Mouse (Mus musculus) myocyte (in vitro differentiated cells): Measurements from ENCODE around the gene Ackr1. TPM values are rescaled to one million over a fixed set of nuclear protein-coding genes. Genes with fewer than 3 reads are reported as not detected.
"Not testable (repeated sequence)": the region's sequence is repeated elsewhere in the genome, so short reads cannot be mapped to it uniquely, and the experiment has no call there.

Source experiments
- H3K27me3 ChIP-seq: one replicate; pipeline ENCODE4 v1.6.1; 2011; ENCODE audit not compliant: control insufficient read depth, insufficient read depth, insufficient read length
- H3K36me3 ChIP-seq: one replicate; pipeline ENCODE4 v1.6.1; 2011; ENCODE audit not compliant: control insufficient read depth, insufficient read depth
- H3K4me2 ChIP-seq: one replicate; pipeline ENCODE4 v1.6.1; 2011; ENCODE audit warnings: low read depth, control low read depth
- H3K4me3 ChIP-seq: one replicate; pipeline ENCODE4 v1.5.1; 2011; ENCODE audit warnings: mild to moderate bottlenecking, control low read depth, moderate library complexity
- H3K79me2 ChIP-seq: one replicate; pipeline ENCODE4 v1.6.1; 2011; ENCODE audit not compliant: control insufficient read depth, insufficient read depth
- H3ac ChIP-seq: one replicate; pipeline ENCODE4 v1.6.1; 2011; ENCODE audit not compliant: control insufficient read depth, insufficient read length
- CEBPB ChIP-seq: IDR thresholded peaks from 2 replicates; pipeline ENCODE4 v1.6.1; 2011; ENCODE audit warnings: mild to moderate bottlenecking, moderate library complexity; ENCODE audit not compliant: poor library complexity, insufficient read depth, severe bottlenecking
- E2F4 ChIP-seq: IDR thresholded peaks from one replicate; pipeline ENCODE4 v1.6.1; 2011; ENCODE audit warnings: mild to moderate bottlenecking, control low read depth, moderate library complexity; ENCODE audit not compliant: insufficient read depth
- MAX ChIP-seq: IDR thresholded peaks from one replicate; pipeline ENCODE4 v1.6.1; 2011; ENCODE audit warnings: low read depth, mild to moderate bottlenecking, control low read depth
- MYOD1 ChIP-seq, 3 experiments: IDR thresholded peaks; one replicate each; pipeline ENCODE4 v1.6.1; 2011; ENCODE audit warnings: control low read depth in 2 of 3, low read depth in 2 of 3, mild to moderate bottlenecking in 2 of 3, moderate library complexity in 1 of 3; ENCODE audit not compliant: insufficient read length in 2 of 3, control insufficient read depth in 1 of 3
- MYOG ChIP-seq, 3 experiments: IDR thresholded peaks; one replicate each; pipeline ENCODE4 v1.6.1; 2011; ENCODE audit warnings: control low read depth in 2 of 3, low read depth in 2 of 3, mild to moderate bottlenecking in 2 of 3; ENCODE audit not compliant: insufficient read length in 2 of 3, control insufficient read depth in 1 of 3, insufficient read depth in 1 of 3
- POLR2A ChIP-seq: IDR thresholded peaks from one replicate; pipeline ENCODE4 v1.6.1; 2011; ENCODE audit warnings: low read depth, mild to moderate bottlenecking, control low read depth, moderate library complexity; ENCODE audit not compliant: insufficient read length
- POLR2AphosphoS2 ChIP-seq: IDR thresholded peaks from one replicate; pipeline ENCODE4 v1.6.1; 2011; ENCODE audit warnings: low read depth, control low read depth; ENCODE audit not compliant: insufficient read length
- REST ChIP-seq: IDR thresholded peaks from one replicate; pipeline ENCODE4 v1.6.1; 2011; ENCODE audit warnings: mild to moderate bottlenecking, control low read depth, moderate library complexity; ENCODE audit not compliant: insufficient read depth, insufficient read length
- SRF ChIP-seq: IDR thresholded peaks from one replicate; pipeline ENCODE4 v1.6.1; 2011; ENCODE audit warnings: low read depth; ENCODE audit not compliant: control insufficient read depth, insufficient read length
- TCF12 ChIP-seq: IDR thresholded peaks from one replicate; pipeline ENCODE4 v1.6.1; 2011; ENCODE audit warnings: mild to moderate bottlenecking, control low read depth; ENCODE audit not compliant: poor library complexity, insufficient read depth, severe bottlenecking
- TCF3 ChIP-seq: IDR thresholded peaks from one replicate; pipeline ENCODE4 v1.6.1; 2011; ENCODE audit warnings: low read depth, control low read depth; ENCODE audit not compliant: insufficient read length
- USF1 ChIP-seq: IDR thresholded peaks from one replicate; pipeline ENCODE4 v1.6.1; 2011; ENCODE audit warnings: low read depth, mild to moderate bottlenecking, control low read depth, moderate library complexity
- polyA plus RNA-seq: library from polyadenylated mRNA; unstranded; fragments of >200 nt; fragmentation: generic; extraction: Trizol; gene quantifications from one replicate; pipeline ENCODE4 v1.2.1, GENCODE M21; 2012; ENCODE audit warnings: missing spikeins

The Ackr1 gene
- polyA plus RNA-seq, 1 experiment: not detected

DNA sequence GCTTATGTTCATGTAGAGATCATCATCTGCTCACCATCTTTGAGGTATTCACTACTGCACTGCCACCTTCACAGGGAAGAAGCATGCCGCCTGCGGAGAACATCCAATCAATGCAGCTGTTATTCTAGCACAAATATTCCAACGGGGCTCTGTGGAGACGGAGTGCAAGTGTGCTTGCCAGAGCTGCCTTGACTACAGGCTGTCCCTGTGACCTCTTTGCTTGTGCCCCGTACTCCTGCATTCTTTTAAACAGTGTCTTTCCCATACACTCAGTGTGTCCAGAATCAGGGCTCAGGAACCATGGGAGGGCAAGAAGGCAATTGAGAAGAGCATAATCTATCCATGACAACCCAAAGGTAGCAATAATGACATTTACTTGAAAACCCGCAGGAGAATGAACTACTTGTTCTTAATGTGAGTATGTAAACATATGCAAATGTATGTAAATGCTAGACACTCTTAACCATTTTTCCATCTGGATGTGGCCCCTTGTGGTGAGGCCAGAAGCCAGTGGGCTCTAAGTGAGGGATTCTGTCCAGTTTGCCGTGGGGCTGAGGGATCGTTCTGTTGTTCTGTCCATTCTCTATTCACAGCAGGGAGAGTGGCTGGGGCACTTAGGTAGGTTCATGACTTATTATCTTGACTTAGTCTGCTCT is 11.8 kb downstream of the Ackr1 start:
- Histone ChIP-seq H3K4me2 (no peak overlapping the region), H3K36me3 (no peaks in the 10 kb centered on the region), H3ac (no peak overlapping the region), H3K4me3 (no peak overlapping the region), H3K27me3 (no peaks in the 10 kb centered on the region), H3K79me2 (no peaks in the 10 kb centered on the region)
- TF ChIP-seq TCF3 (no peak), POLR2AphosphoS2 (no peak), MYOD1 (IDR thresholded peaks at IDR 0.05; ENCODE audit: control insufficient read depth in 1 of 3, insufficient read length in 2 of 3, low read depth in 2 of 3) (no peak), CEBPB (no peak), SRF (no peak), E2F4 (no peak), MYOG (IDR thresholded peaks at IDR 0.05; ENCODE audit: control insufficient read depth in 1 of 3, insufficient read depth in 1 of 3, insufficient read length in 2 of 3, low read depth in 2 of 3) (no peak), TCF12 (no peak), MAX (no peak), REST (no peak), POLR2A (no peak), USF1 (no peak)

- Histone ChIP-seq H3K36me3 (no peaks in the 10 kb centered on the region), H3K4me2 (no peak overlapping the region), H3K27me3 (no peaks in the 10 kb centered on the region), H3K79me2 (no peaks in the 10 kb centered on the region), H3ac (no peak overlapping the region), H3K4me3 (no peak overlapping the region)
- TF ChIP-seq MYOD1 (IDR thresholded peaks at IDR 0.05; ENCODE audit: control insufficient read depth in 1 of 3, insufficient read length in 2 of 3, low read depth in 2 of 3): no peak
- no peak for TF ChIP-seq E2F4
- TF ChIP-seq POLR2A: no peak
- TF ChIP-seq MYOG (IDR thresholded peaks at IDR 0.05; ENCODE audit: control insufficient read depth in 1 of 3, insufficient read depth in 1 of 3, insufficient read length in 2 of 3, low read depth in 2 of 3): no peak
- no peak for TF ChIP-seq CEBPB
Measured at GRCm38 (mm10) chr1:173317925-173318477, 15.5 kb downstream of the Ackr1 start.

DNA sequence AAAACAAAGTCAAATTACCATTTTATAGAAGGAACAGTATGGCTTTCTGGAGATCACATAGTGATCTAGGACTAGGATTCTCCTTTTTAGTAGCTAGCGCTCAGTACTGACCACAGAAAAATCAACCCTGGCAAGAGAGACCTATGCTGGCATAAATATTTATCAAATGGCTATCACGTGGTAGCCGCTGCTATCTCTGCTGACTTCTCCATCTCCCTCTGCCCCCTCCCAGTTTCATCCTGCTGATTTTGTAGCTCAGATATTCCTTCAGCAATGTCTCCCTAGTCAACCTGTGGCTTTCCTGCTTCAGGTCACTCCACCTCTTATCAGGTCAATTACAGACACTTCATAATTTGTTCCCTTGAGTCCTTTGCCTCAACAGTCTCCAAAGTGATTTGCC is 17.8 kb downstream of the Ackr1 start:
- H3K4me3 ChIP-seq: no peak overlapping the region
- H3K79me2 ChIP-seq: no peaks in the 10 kb centered on the region
- TF ChIP-seq CEBPB (no peak), POLR2AphosphoS2 (no peak), TCF3 (no peak), MAX (no peak), MYOD1 (IDR thresholded peaks at IDR 0.05; ENCODE audit: control insufficient read depth in 1 of 3, insufficient read length in 2 of 3, low read depth in 2 of 3) (no peak), TCF12 (no peak), SRF (no peak), USF1 (no peak)
- H3K4me2 ChIP-seq: no peak overlapping the region
- H3K27me3 ChIP-seq: no peaks in the 10 kb centered on the region
- H3K36me3 ChIP-seq: no peaks in the 10 kb centered on the region
- no peak overlapping the region for H3ac ChIP-seq

DNA sequence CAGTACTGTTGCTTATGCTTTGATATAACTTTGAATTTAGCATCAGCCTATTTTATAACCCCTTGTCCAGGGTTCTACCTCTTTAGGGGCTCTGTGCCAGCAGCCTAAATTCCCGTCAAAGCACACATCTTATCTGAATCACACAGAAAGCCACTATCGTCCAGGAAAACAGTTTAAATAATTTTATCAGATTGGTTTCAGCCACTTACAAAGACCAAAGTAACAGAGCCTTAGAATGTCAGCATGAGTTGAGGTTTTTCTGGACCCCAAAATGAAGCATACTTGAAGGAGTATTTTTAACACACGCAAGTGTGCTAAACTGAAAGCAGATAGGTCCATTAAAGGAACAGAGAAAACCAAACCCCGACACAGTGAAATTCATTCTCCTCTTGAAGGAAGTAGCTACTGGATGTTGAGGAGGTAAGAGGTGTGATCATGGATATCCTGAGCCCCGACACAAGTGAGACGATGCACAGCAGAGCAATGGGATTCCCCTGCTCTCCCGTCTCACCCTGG is 20.0 kb downstream of the Ackr1 start:
- not testable (repeated sequence) for H3ac ChIP-seq, H3K4me3 ChIP-seq, H3K36me3 ChIP-seq, H3K4me2 ChIP-seq, H3K79me2 ChIP-seq, H3K27me3 ChIP-seq

- H3K4me2 ChIP-seq: not testable (repeated sequence)
Measured at GRCm38 (mm10) chr1:173302795-173303194, 30.8 kb downstream of the Ackr1 start.

More at GRCm38 (mm10) chr1:173302795-173303194, 30.8 kb downstream of the Ackr1 start:
- not testable (repeated sequence) for H3K27me3 ChIP-seq, H3K79me2 ChIP-seq, H3ac ChIP-seq, H3K36me3 ChIP-seq, H3K4me3 ChIP-seq

Other genes starting within 250 kb of the Ackr1 start
- not detected for gene Olfr1408, start 196.4 kb downstream of the Ackr1 start, polyA plus RNA-seq
- gene Olfr1406, start 143.1 kb downstream of the Ackr1 start, polyA plus RNA-seq: not detected
- not detected for gene Olfr218, start 135.9 kb downstream of the Ackr1 start, polyA plus RNA-seq
- gene Olfr1404, start 121.4 kb downstream of the Ackr1 start, polyA plus RNA-seq: not detected
- gene Fcer1a, start 106.5 kb downstream of the Ackr1 start, polyA plus RNA-seq: not detected
- not detected for gene Olfr418, start 67.7 kb downstream of the Ackr1 start, polyA plus RNA-seq
- gene Mptx2, start 56.0 kb downstream of the Ackr1 start, polyA plus RNA-seq: not detected
- 5.7 TPM for gene Aim2, start 17.1 kb upstream of the Ackr1 start, polyA plus RNA-seq
- gene Cadm3, start 33.9 kb upstream of the Ackr1 start, polyA plus RNA-seq: 0.19 TPM
- gene Ifi206, start 157.3 kb upstream of the Ackr1 start, polyA plus RNA-seq: 0.01 TPM
- not detected for gene Ifi214, start 202.2 kb upstream of the Ackr1 start, polyA plus RNA-seq